Mouse (Mus musculus) c-Kit-positive CD71-positive TER-119-negative erythroid progenitor cells, embryonic 14.5 days (primary cell): ENCODE measurements around the gene Kcnip3.

Experiments used
- DNase-seq: peaks from one replicate; pipeline ENCODE4 v3.0.0-alpha.2; 2013; ENCODE audit warnings: low read depth

Gene Kcnip3

DNA sequence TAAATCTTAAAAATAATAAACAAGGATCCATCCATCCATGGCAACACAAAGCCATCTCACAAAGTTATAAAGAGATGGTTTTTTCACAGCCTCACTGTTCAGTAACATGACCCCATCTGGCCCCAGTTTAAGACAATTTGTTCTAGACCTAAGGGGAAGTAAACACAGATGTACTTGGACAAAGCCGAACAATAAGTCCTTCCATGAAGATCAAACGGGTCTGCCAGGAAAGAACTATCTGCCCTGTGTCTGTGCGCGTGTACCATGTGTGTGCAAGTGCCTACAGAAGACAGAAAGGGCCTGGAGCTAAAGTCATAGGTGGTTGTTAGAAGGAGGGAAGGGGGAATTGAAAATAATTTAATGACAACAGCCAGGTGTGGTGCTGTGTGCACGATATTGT is 51.7 kb downstream of the Kcnip3 start:
- DNase-seq: no peak

- no peak for DNase-seq
Observed at GRCm38 (mm10) chr2:127462314-127462713, 59.6 kb downstream of the Kcnip3 start.

DNA sequence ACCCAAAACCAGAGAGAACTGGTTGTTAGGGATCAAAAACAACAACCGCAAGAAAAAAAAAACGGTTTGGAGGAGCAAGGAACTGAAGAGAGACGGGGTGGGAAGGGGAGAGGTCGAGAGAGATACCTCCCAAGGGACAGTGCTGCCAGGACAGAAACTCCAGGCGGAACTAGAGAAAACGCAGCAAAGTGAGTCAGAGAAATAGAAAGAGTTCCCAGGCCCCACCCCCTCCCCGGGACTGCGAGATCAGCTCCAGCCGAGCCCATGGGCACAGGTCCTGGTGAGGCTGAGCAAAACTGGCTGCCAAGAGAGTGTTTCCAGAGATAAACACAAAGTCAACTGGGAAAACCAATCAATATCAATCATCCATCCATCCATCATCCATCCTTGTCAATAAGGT is 60.5 kb downstream of the Kcnip3 start:
- DNase-seq: no peak

DNA sequence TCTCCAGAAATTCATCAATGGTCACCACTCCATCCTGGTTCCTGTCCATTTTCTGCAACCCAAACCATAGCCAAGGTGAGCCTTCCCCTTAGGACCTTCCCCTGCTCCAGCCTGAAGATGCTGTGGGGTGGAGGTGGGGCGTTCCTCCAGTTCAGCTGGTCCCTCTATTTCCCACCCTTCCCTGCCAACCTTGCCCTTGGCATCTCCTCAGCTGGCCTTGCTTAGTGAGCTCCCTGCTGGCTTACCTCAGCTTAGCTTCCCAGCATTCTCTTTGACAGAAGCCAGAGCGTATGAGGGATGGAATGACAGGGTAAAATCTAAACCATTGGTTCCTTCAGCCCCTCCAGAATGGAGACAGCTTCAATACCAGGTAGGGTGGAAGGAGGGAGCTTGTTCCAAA is 62.6 kb downstream of the Kcnip3 start:
- DNase-seq: no peak

GRCm38 (mm10) chr2:127453764-127454163 is 68.1 kb downstream of the Kcnip3 start:
- DNase-seq: peak; percentile 63

GRCm38 (mm10) chr2:127453141-127453540 is 68.8 kb downstream of the Kcnip3 start:
- no peak for DNase-seq

- DNase-seq: peak; percentile 63
Observed at GRCm38 (mm10) chr2:127451748-127452147, 70.1 kb downstream of the Kcnip3 start.

- no peak for DNase-seq
Observed at GRCm38 (mm10) chr2:127449691-127450090, 72.2 kb downstream of the Kcnip3 start.

GRCm38 (mm10) chr2:127446847-127447246 is 75.0 kb downstream of the Kcnip3 start:
- peak; percentile 45 for DNase-seq

GRCm38 (mm10) chr2:127444055-127444789 is 77.7 kb downstream of the Kcnip3 start, which contains the start of gene Fahd2a:
Gene Fahd2a, minus strand, starts transcription at chr2:127444565.
- peak; percentile 92 for DNase-seq

- no peak for DNase-seq
Observed at GRCm38 (mm10) chr2:127437697-127438096, 84.2 kb downstream of the Kcnip3 start.

GRCm38 (mm10) chr2:127435554-127435953 is 86.3 kb downstream of the Kcnip3 start:
- DNase-seq: no peak

- no peak for DNase-seq
Observed at GRCm38 (mm10) chr2:127435135-127435534, 86.8 kb downstream of the Kcnip3 start.

DNA sequence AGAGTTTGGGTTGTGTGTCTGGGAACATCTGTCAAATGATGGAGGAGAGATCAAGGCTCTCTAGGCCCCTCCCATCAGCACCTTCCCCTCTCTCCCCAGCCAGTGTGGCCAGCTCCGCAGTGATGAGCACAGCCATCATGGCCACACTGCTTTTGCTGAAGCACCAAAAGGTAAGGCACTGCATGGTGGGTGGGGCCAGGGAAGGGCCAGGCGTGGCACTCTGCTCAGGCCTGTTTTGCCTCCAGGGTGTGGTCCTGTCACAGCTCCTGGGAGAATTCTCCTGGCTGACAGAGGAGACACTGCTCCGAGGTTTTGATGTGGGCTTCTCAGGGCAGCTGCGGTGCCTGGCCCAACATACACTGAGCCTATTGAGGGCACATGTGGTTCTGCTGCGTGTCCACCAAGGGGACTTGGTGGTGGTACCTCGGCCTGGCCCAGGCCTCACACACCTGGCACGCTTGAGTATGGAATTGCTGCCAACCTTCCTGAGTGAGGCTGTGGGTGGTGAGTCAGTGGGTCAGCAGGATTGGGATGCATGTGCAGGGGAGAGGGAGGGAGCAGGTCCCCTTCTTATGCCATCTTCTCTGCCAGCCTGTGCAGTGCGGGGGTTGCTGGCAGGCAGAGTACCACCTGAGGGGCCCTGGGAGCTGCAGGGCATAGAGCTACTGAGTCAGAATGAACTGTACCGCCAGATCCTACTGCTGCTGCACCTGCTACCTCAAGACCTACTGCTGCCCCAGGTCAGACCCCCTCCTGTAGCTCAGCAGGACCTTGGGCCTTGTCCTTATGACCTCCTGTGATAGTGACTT is 88.2 kb downstream of the Kcnip3 start:
- DNase-seq: no peak

GRCm38 (mm10) chr2:127430238-127430637 is 91.7 kb downstream of the Kcnip3 start:
- no peak for DNase-seq

GRCm38 (mm10) chr2:127424977-127425376 is 96.9 kb downstream of the Kcnip3 start, which contains the start of gene Gpat2:
Gene Gpat2, plus strand, starts transcription at chr2:127425199.
- no peak for DNase-seq

GRCm38 (mm10) chr2:127418266-127418970 is 103.5 kb downstream of the Kcnip3 start:
- no peak for DNase-seq

GRCm38 (mm10) chr2:127416706-127417105 is 105.2 kb downstream of the Kcnip3 start:
- no peak for DNase-seq

DNA sequence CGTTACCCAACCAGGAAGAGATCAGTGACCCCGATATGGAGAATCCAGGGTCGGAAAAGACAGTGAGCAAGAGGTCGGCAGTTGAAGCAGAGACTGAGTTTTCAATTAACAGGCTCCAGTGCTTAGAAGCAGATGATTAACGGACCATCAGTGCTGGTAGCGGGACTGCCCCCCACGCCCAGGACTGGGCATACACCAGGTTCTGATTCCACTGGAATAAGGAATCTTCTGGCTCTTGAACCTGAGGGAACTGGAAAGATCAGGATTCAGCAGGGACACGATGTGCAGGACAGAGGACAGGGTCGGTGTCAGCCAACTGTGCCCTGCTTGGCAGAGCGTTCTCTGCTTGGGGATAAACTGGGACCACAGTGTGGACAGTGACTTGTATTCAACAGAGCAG is 106.1 kb downstream of the Kcnip3 start:
- DNase-seq: no peak

DNA sequence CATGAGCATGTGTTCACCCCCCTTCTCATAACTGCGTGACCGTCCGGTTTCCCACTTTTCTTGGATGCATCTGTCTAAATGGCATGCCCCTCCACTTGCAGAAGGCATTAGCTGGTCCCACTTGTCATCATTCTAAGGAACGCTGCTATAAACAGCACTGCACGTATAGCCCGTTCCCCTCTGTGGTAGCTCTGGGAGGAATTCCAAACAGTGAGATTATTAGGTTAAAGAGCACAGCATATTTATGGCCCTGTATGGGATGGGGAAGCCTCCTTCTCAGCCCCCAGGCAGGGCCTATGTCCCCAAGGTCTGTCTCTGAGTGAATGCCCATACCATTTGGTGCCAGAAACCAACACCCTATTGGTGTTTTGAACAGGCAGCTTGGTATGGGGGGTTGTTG is 110.8 kb downstream of the Kcnip3 start:
- DNase-seq: no peak
